Mouse (Mus musculus) E14TG2a.4 (cell line): ENCODE data around the gene Stambp.
"Not testable (repeated sequence)": the region's sequence is repeated elsewhere in the genome, so short reads cannot be mapped to it uniquely, and the experiment has no call there.

Experiments
- H3K27me3 ChIP-seq: 2 replicates; pipeline ENCODE4 v1.6.1; 2014; ENCODE audit warnings: low read length, control low read depth; ENCODE audit not compliant: insufficient read depth
- H3K36me3 ChIP-seq: 2 replicates; pipeline ENCODE4 v1.6.1; 2014; ENCODE audit warnings: low read length, control low read depth; ENCODE audit not compliant: insufficient read depth
- H3K4me1 ChIP-seq: replicated peaks from 2 replicates; pipeline ENCODE4 v1.6.1; 2014; ENCODE audit warnings: low read depth, low read length, control low read depth
- H3K4me3 ChIP-seq: replicated peaks from 2 replicates; pipeline ENCODE4 v1.5.1; 2014; ENCODE audit warnings: mild to moderate bottlenecking, low read length
- H3K9me3 ChIP-seq: 2 replicates; pipeline ENCODE4 v1.6.1; 2014; ENCODE audit warnings: low read length, control low read depth
- CTCF ChIP-seq: conservative IDR thresholded peaks from 2 replicates; pipeline ENCODE4 v1.5.1; 2014; ENCODE audit warnings: low read length
- NANOG ChIP-seq: IDR thresholded peaks from 2 replicates; pipeline ENCODE4 v1.6.1; 2014; ENCODE audit warnings: borderline replicate concordance, low read length, mixed read lengths
- POU5F1 ChIP-seq: IDR thresholded peaks from 2 replicates; pipeline ENCODE4 v1.6.1; 2014; ENCODE audit warnings: low read length, borderline replicate concordance

Gene Stambp

DNA sequence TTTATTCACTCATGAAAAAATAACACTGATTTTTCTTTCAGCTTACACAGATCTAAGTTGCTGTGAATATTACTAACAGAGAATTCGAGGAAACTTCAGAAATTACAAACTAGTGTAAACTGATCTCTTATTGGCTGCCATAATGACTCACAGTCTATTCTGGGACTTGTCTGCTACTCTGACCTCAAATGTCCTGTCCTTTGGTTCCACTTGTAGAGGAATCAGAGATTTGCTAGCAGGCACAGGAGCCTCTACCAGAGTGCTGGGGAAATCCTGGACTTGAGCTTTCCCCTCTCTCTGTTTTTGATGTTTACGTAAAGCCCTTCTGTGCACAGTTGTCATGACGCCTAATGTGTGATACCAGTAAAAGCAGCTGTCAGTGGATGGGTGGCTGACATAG lies 25.5 kb upstream of the Stambp start:
- no peaks in the 10 kb centered on the region for H3K9me3 ChIP-seq
- peaks cover 13% of the 10 kb centered on the region for H3K27me3 ChIP-seq
- no peaks in the 10 kb centered on the region for H3K36me3 ChIP-seq
- no peak overlapping the region for H3K4me3 ChIP-seq
- H3K4me1 ChIP-seq, result peaks cover 11% of the 10 kb centered on the region; the same call in 1 of the 2 replicates
- no peak for TF ChIP-seq NANOG

DNA sequence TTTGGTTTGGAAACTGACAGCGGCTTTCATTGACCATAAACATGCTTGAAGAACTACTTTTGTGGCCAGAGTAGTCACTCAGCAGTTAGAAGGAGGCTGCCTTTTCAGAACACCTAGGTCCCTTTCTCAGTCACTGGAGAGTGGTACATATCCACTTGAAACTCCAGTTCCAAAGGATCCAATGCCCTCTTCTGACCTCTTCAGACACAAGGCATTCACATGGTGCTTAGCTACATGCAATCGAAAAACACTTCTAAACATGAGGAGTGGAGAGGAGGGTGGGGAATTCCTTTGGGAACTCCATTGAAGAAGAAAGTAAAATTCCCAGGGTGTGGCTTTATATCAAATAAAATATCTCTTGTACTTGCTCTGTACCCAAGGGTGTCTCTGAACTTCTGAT lies 22.5 kb upstream of the Stambp start:
- TF ChIP-seq POU5F1 (no peak), CTCF (no peak), NANOG (no peak)
- Histone ChIP-seq H3K9me3 (no peaks in the 10 kb centered on the region), H3K4me3 (no peak overlapping the region), H3K36me3 (no peaks in the 10 kb centered on the region), H3K27me3 (peaks cover 12% of the 10 kb centered on the region), H3K4me1 (peaks cover 11% of the 10 kb centered on the region; the same call in 1 of the 2 replicates)

DNA sequence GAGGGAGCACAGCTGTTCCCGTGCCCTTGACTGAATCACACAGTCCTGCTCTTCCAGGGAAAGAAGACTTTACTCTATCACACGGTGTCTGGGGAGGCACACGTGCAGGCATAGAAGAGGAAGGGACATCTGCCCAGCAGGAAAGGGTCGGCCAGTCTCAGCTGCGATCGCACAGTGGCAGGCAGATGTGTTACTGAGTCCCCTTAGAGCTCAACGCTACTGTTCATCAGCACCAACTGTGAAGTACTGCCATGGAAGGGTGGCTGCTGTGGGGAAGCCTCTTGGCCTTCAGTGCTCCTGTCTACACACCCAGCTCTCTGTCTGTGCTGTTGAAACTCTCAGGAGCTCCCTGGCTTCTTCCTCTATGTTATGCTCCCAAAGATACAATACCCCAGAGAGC lies 21.4 kb upstream of the Stambp start:
- peaks cover 3% of the 10 kb centered on the region; the same call in 1 of the 2 replicates for H3K27me3 ChIP-seq
- peaks cover under 1% of the 10 kb centered on the region; the same call in 1 of the 2 replicates for H3K4me1 ChIP-seq
- H3K9me3 ChIP-seq, result no peaks in the 10 kb centered on the region

DNA sequence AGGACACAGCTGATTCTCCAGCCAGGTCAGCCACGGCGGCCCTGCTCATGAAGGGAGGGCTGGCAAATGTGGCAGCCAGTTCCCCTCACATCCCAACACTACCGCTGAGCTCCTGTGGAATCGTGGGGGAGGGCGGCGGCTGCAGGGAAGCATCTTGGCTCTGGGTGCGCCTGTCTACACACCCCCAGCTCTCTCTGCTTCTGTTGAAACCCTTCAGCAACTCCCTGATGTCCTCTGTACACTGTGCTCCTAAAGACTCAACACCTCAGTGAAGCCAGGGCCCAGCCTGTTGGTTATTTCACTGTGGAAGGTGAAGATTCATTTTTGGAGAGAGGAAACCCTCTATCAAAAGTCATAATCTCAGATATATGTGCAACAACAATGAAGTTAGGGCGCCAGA lies 19.5 kb upstream of the Stambp start:
- Histone ChIP-seq H3K4me1 (no peaks in the 10 kb centered on the region), H3K36me3 (no peaks in the 10 kb centered on the region), H3K4me3 (0 out of 2 replicates have a peak overlapping the region, but pooled peaks have one; percentile 43), H3K9me3 (no peaks in the 10 kb centered on the region), H3K27me3 (peaks cover 3% of the 10 kb centered on the region; the same call in 1 of the 2 replicates)
- TF ChIP-seq NANOG (no peak), CTCF (no peak), POU5F1 (no peak)

More for the DNA sequence above, 21.4 kb upstream of the Stambp start:
- TF ChIP-seq NANOG, result no peak
- no peak for TF ChIP-seq CTCF
- TF ChIP-seq POU5F1, result no peak
- H3K4me3 ChIP-seq, result no peak overlapping the region
- H3K36me3 ChIP-seq, result no peaks in the 10 kb centered on the region

DNA sequence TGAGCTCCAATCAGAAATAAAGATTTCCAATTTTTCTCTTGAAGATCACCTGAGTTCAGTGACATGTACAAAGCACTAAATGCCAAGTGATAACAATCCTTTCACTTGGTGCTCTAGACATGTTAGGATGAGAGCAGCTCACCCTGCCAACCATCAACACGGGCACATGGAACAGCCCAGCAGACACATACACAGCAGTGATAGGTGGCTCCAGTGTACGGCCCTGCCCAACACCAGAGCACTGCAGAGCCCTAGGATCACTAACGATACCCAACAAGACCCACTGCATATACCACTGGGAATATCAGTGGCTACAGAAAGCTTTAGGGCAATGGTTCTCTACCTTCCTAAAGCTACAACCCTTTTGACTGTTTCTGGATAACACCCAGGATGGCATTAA lies 17.8 kb upstream of the Stambp start:
- no peak overlapping the region for H3K4me3 ChIP-seq
- no peak for TF ChIP-seq CTCF
- no peak for TF ChIP-seq NANOG
- TF ChIP-seq POU5F1, result no peak
- H3K9me3 ChIP-seq, result no peaks in the 10 kb centered on the region
- peaks cover 4% of the 10 kb centered on the region; the same call in 1 of the 2 replicates for H3K27me3 ChIP-seq
- H3K4me1 ChIP-seq, result no peaks in the 10 kb centered on the region
- H3K36me3 ChIP-seq, result no peaks in the 10 kb centered on the region

DNA sequence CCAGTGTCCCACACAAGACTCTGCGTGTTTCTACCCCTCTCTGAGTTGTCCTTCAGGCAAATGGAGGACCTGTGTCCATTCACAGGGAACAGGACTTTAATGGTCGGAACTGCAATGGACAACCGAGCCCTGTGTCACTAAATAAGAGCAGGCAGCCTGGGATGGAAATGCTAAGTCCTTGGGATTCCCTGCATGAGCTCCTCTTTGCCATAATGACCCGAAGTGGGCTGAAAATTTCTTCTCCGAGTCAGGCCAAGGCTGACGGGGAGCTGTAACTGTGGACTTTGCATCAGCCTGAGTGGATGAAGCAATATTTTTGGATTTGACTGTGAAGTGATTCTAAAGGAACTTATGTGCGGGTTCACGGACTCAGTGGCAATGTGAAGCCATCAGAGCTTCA lies 14.7 kb upstream of the Stambp start:
- H3K9me3 ChIP-seq, H3K36me3 ChIP-seq, H3K4me3 ChIP-seq, H3K4me1 ChIP-seq: not testable (repeated sequence)
- H3K27me3 ChIP-seq, result peaks cover 11% of the 10 kb centered on the region

DNA sequence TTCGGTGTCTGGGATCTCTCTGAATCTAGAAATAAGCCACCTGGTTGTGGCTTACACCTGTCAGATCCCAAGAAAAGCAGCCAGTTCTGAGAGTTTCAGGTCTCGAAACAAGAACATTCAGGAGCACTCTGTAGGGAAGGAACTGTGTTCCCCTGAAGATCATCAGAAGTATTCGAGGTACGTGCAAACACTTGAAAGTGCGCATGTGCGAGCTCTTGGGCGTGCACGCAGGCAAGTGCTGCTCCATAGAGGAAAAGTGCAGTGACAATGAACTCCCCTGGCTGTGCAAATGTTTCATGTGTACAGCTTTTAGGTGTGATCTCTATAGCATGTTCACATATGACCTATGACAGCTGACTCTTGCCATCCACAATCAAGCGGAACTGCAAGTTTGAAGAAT lies 12.8 kb upstream of the Stambp start:
- not testable (repeated sequence) for H3K9me3 ChIP-seq, H3K36me3 ChIP-seq, H3K4me3 ChIP-seq, H3K4me1 ChIP-seq
- H3K27me3 ChIP-seq, result peaks cover 14% of the 10 kb centered on the region

DNA sequence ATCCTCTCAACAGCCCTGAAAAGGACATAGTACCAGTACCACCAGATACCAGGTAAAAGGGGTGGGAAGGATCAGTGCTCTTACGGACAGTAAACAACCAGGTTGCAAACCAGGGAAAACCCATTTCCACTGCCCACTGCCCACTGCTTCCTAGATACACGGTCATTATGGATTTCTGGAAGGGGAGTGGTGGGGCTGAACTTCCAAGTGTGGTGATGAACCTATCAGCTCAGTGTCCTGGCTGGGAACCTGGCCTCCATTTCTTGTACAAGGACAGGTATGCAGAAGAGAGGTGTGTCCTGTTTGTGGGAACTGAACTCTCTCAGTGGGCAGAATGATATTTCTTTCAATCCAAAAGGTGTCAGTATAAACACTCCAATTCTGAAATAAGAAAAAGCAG lies 11.1 kb upstream of the Stambp start:
- TF ChIP-seq POU5F1 (no peak), CTCF (no peak), NANOG (no peak)
- Histone ChIP-seq H3K9me3 (no peaks in the 10 kb centered on the region), H3K4me3 (no peak overlapping the region), H3K27me3 (peaks cover 16% of the 10 kb centered on the region), H3K36me3 (no peaks in the 10 kb centered on the region), H3K4me1 (no peaks in the 10 kb centered on the region)

DNA sequence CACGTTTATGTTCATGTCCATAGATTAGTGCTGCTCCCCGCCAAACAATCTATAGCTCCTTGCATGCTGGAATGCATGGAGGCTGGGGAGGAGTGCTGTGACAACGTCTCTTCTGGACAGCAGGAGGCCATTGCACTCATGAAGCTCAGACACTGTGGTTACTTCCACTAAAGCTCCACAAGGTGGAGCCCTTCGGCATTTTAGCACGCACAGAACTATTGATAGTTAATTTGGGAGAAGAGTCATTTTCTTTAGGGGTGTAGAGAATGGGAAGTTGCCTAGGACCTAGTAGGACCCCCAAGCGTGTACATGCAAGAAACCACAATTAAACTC lies 10.4 kb upstream of the Stambp start:
- no peaks in the 10 kb centered on the region for H3K9me3 ChIP-seq

More for the DNA sequence above, 10.4 kb upstream of the Stambp start:
- Histone ChIP-seq H3K4me3 (no peak overlapping the region), H3K27me3 (peaks cover 16% of the 10 kb centered on the region), H3K36me3 (no peaks in the 10 kb centered on the region), H3K4me1 (no peaks in the 10 kb centered on the region)
- TF ChIP-seq CTCF (peak; percentile 68), POU5F1 (no peak), NANOG (no peak)
